Mouse (Mus musculus): ENCODE results near the gene Rtkn2. TPM values are rescaled to one million over a fixed set of nuclear protein-coding genes. Genes with fewer than 3 reads are reported as not detected.

The Rtkn2 gene
- polyA plus RNA-seq, 1 experiment from 2014 or later = 5.1 TPM

DNA sequence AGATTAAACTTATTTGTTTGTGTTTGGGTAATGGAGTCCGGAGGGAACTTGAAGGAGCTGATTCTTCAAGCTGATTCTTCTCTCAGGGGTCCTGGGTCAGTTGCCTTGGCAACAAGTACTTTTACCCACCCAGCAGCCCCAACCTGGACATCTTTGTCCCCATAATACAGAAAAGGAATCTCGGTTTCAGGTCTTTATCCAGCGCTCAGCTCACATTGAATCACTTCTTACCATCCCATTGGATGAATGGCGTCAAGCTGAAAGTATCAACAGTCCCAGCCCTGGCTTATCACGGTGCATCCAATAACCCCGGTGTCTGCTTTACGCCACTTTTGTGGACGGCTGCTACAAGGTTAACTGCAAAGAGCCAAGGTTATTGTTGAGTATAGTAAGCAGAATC is 89.1 kb downstream of the Rtkn2 start:
- Histone ChIP-seq H3K4me3 (no peak overlapping the region), H3K9me3 (no peaks in the 10 kb centered on the region), H3K4me1 (replicated peaks) (peaks cover 15% of the 10 kb centered on the region), H3K27me3 (0 out of 2 replicates have a peak, but pooled peaks cover 8% of the 10 kb centered on the region), H3K9ac (no peak overlapping the region), H3K36me3 (no peaks in the 10 kb centered on the region), H3K27ac (no peak overlapping the region), H3K4me2 (no peak overlapping the region)
- WGBS = 79% methylated on average over 8 of the region's 8 CpGs
- no peak for ATAC-seq (ENCODE audit: low FRiP score)

DNA sequence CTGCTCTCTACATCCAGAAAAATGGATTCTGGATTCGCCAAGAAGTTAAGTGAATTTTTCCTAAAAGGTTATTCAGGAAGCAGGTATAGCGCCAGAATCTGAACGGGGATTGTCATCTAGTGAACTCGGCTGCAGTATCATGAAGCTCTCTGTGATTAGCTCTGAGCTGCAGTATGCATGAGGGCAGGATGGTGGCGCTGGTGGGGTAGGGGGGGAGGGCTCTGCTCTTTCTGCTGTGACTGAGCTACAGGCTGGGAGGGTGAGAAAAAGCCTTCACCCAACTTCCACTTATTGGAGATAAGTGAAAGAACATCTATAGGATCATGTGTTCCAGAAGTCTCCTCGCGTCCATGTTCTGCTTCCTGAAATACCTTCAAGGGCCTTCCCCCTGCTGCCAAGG is 91.7 kb downstream of the Rtkn2 start:
- H3K4me1 ChIP-seq (replicated peaks) = no peaks in the 10 kb centered on the region
- H3K4me3 ChIP-seq = no peak overlapping the region
- H3K36me3 ChIP-seq = no peaks in the 10 kb centered on the region
- H3K27me3 ChIP-seq = 0 out of 2 replicates have a peak, but pooled peaks cover 8% of the 10 kb centered on the region
- H3K4me2 ChIP-seq = no peak overlapping the region
- H3K9ac ChIP-seq = no peak overlapping the region
- 84% methylated on average over 7 of the region's 7 CpGs for WGBS
- H3K27ac ChIP-seq = no peak overlapping the region
- H3K9me3 ChIP-seq = no peaks in the 10 kb centered on the region
- ATAC-seq (ENCODE audit: low FRiP score) = no peak

GRCm38 (mm10) chr10:68072626-68073025 is 93.3 kb downstream of the Rtkn2 start:
- WGBS = 95% methylated on average over 4 of the region's 4 CpGs
- ATAC-seq (ENCODE audit: low FRiP score) = no peak
- Histone ChIP-seq H3K27ac (no peak overlapping the region), H3K27me3 (0 out of 2 replicates have a peak, but pooled peaks cover 3% of the 10 kb centered on the region), H3K4me2 (no peak overlapping the region), H3K9me3 (no peaks in the 10 kb centered on the region), H3K9ac (no peak overlapping the region), H3K4me1 (replicated peaks) (no peaks in the 10 kb centered on the region), H3K36me3 (no peaks in the 10 kb centered on the region), H3K4me3 (no peak overlapping the region)

DNA sequence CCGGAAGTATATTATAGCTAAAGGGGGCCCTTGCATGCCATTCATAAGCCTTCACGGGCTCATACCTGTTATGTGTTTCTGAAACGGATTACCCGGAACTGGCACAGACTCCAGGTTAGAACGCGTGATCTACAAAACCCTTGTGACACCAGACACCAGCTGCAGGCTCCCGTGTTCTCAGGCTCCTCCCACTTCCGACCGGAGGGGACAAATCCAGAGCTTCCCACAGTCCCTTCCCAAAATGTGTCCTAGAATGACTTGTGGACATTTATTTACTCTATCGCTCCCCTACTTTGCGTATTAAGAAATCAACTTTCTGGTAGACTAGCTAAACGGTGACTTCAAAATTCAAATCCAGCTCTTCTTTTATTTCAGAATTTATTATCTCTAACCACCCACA is 94.9 kb downstream of the Rtkn2 start:
- H3K9me3 ChIP-seq = 0 out of 2 replicates have a peak, but pooled peaks cover 4% of the 10 kb centered on the region
- no peaks in the 10 kb centered on the region for H3K4me1 ChIP-seq (replicated peaks)
- H3K27me3 ChIP-seq = 0 out of 2 replicates have a peak, but pooled peaks cover 3% of the 10 kb centered on the region
- H3K27ac ChIP-seq = no peak overlapping the region
- WGBS = 92% methylated on average over 12 of the region's 12 CpGs
- no peak overlapping the region for H3K9ac ChIP-seq
- no peak for ATAC-seq (ENCODE audit: low FRiP score)
- H3K4me3 ChIP-seq = no peak overlapping the region
- H3K4me2 ChIP-seq = no peak overlapping the region
- H3K36me3 ChIP-seq = no peaks in the 10 kb centered on the region

DNA sequence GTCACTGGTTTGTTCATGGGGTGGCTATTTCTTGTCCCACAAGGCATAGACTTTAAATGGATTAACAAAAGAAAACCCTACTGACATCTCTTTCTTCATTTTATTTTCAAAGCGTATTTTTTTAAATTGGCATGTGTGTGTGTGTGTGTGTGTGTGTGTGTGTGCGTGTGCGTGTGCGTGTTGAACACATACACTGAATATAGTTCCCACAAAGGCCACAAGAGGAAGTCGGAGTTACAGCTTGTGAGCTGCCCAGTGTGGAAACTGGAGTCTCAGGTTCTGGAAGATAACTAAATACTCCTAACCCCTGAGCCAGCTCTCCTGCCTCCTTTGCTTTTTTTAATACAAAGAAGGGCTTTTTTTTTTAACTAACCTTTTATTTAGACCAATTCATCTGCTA is 95.8 kb downstream of the Rtkn2 start:
- Histone ChIP-seq H3K9me3 (0 out of 2 replicates have a peak, but pooled peaks cover 4% of the 10 kb centered on the region), H3K27ac (no peak overlapping the region), H3K36me3 (no peaks in the 10 kb centered on the region), H3K4me1 (replicated peaks) (no peaks in the 10 kb centered on the region), H3K9ac (no peak overlapping the region), H3K4me2 (no peak overlapping the region), H3K4me3 (no peak overlapping the region), H3K27me3 (0 out of 2 replicates have a peak, but pooled peaks cover 3% of the 10 kb centered on the region)
- no peak for ATAC-seq (ENCODE audit: low FRiP score)
- 92% methylated on average over 5 of the region's 5 CpGs for WGBS

DNA sequence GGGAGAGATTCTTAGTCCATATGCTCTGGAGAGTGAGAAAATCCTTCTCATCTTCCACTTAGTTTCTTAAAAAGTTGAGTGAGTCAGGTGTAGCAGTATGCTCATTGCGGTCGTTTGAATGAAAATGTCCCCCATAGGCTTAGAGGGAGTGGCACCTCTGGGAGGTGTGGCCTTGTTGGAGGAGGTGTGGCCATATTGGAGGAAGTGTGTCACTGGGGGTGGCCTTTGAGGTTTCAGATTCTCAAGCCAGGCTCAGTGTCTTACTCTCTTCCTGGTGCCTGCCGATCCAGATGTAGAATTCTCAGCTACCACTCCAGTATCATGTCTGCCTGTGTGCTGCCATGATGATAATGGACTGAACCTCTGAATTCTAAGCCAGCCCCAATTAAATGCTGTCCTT is 99.3 kb downstream of the Rtkn2 start:
- Histone ChIP-seq H3K27ac (no peak overlapping the region), H3K4me2 (no peak overlapping the region), H3K9me3 (0 out of 2 replicates have a peak, but pooled peaks cover 4% of the 10 kb centered on the region), H3K4me1 (replicated peaks) (no peaks in the 10 kb centered on the region), H3K27me3 (0 out of 2 replicates have a peak, but pooled peaks cover 3% of the 10 kb centered on the region), H3K9ac (no peak overlapping the region), H3K36me3 (no peaks in the 10 kb centered on the region), H3K4me3 (no peak overlapping the region)
- no peak for ATAC-seq (ENCODE audit: low FRiP score)
- whole genome bisulfite sequencing = 98% methylated on average over 3 of the region's 3 CpGs

DNA sequence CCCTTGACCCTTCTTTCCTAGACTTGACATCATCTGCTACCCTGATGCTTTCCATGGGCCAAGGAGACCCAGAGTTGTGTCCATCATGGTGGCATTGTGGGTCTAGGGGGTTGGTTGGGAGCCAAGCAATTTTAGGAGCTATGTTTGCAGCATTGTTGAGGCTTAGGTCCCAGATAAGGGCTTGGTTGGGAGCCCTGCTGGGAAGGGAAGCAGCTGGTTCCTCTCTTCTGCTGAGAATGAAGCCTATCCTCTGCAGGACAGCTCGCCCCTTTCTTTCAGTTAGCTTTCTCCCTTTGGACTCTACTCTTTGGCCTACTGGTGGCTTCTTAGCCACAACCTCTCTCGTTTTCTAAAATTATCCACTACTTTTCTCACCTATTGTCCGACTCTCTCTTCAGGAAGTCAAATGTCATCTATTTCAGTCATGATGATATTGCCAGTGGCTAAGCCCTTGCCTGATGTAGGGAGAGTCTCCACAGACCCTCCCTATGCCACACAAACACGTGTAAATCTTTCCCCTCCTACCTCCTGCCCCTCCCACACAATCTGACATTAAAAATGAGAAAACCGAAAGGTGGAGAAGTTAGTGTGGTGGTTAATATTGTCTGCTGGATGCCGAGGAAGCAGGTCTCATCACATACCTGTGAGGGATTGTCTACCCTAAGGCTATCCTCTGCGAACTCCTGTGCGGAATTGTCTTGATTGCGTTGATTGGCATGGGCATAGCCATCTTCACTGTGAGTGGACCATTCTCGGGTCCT is 100.7 kb downstream of the Rtkn2 start:
- no peak overlapping the region for H3K4me3 ChIP-seq
- no peak for ATAC-seq (ENCODE audit: low FRiP score)
- H3K9me3 ChIP-seq = 0 out of 2 replicates have a peak, but pooled peaks cover 4% of the 10 kb centered on the region
- H3K36me3 ChIP-seq = no peaks in the 10 kb centered on the region
- H3K27me3 ChIP-seq = no peaks in the 10 kb centered on the region
- H3K27ac ChIP-seq = no peak overlapping the region
- no peak overlapping the region for H3K9ac ChIP-seq
- H3K4me2 ChIP-seq = no peak overlapping the region
- no peaks in the 10 kb centered on the region for H3K4me1 ChIP-seq (replicated peaks)
- WGBS = 87% methylated on average over 10 of the region's 10 CpGs

GRCm38 (mm10) chr10:68081712-68082111 is 102.3 kb downstream of the Rtkn2 start:
- Histone ChIP-seq H3K4me1 (replicated peaks) (no peaks in the 10 kb centered on the region), H3K36me3 (no peaks in the 10 kb centered on the region), H3K9ac (no peak overlapping the region), H3K27me3 (no peaks in the 10 kb centered on the region), H3K4me2 (no peak overlapping the region), H3K27ac (no peak overlapping the region), H3K4me3 (no peak overlapping the region), H3K9me3 (0 out of 2 replicates have a peak, but pooled peaks cover 4% of the 10 kb centered on the region)
- no peak for ATAC-seq (ENCODE audit: low FRiP score)
- 75% methylated on average over 6 of the region's 6 CpGs for WGBS

- Histone ChIP-seq H3K4me3 (no peak overlapping the region), H3K4me1 (replicated peaks) (no peaks in the 10 kb centered on the region), H3K36me3 (no peaks in the 10 kb centered on the region), H3K27me3 (no peaks in the 10 kb centered on the region), H3K9ac (no peak overlapping the region), H3K27ac (no peak overlapping the region), H3K4me2 (no peak overlapping the region), H3K9me3 (no peaks in the 10 kb centered on the region)
- 75% methylated on average over 4 of the region's 4 CpGs for WGBS
- no peak for ATAC-seq (ENCODE audit: low FRiP score)
Measured at GRCm38 (mm10) chr10:68085574-68085973, 106.2 kb downstream of the Rtkn2 start.

- Histone ChIP-seq H3K27me3 (no peaks in the 10 kb centered on the region), H3K4me2 (no peak overlapping the region), H3K9ac (no peak overlapping the region), H3K36me3 (no peaks in the 10 kb centered on the region), H3K27ac (no peak overlapping the region), H3K4me3 (no peak overlapping the region), H3K9me3 (no peaks in the 10 kb centered on the region), H3K4me1 (replicated peaks) (no peaks in the 10 kb centered on the region)
- ATAC-seq (ENCODE audit: low FRiP score) = no peak
- 85% methylated on average over 4 of the region's 4 CpGs for WGBS
Measured at GRCm38 (mm10) chr10:68086973-68087372, 107.6 kb downstream of the Rtkn2 start.

- no peak overlapping the region for H3K4me3 ChIP-seq
- no peak overlapping the region for H3K4me2 ChIP-seq
- H3K9ac ChIP-seq = no peak overlapping the region
- no peaks in the 10 kb centered on the region for H3K36me3 ChIP-seq
- no peaks in the 10 kb centered on the region for H3K27me3 ChIP-seq
- no peaks in the 10 kb centered on the region for H3K4me1 ChIP-seq (replicated peaks)
- no peak for ATAC-seq (ENCODE audit: low FRiP score)
- H3K27ac ChIP-seq = no peak overlapping the region
- H3K9me3 ChIP-seq = no peaks in the 10 kb centered on the region
- 80% methylated on average over 3 of the region's 3 CpGs for WGBS
Measured at GRCm38 (mm10) chr10:68087722-68088121, 108.4 kb downstream of the Rtkn2 start.

- Histone ChIP-seq H3K4me3 (no peak overlapping the region), H3K9ac (no peak overlapping the region), H3K27me3 (no peaks in the 10 kb centered on the region), H3K36me3 (peaks cover 8% of the 10 kb centered on the region), H3K9me3 (no peaks in the 10 kb centered on the region), H3K27ac (no peak overlapping the region), H3K4me1 (replicated peaks) (no peaks in the 10 kb centered on the region), H3K4me2 (no peak overlapping the region)
- 68% methylated on average over 15 of the region's 15 CpGs for WGBS
- no peak for ATAC-seq (ENCODE audit: low FRiP score)
Measured at GRCm38 (mm10) chr10:68089435-68090196, 110.2 kb downstream of the Rtkn2 start.
